Mouse (Mus musculus) adrenal gland, postnatal 14 days (tissue): Measurements from ENCODE around the gene Tmem106a. TPM values are rescaled to one million over a fixed set of nuclear protein-coding genes. Genes with fewer than 3 reads are reported as not detected.
"Not testable (repeated sequence)": the region's sequence is repeated elsewhere in the genome, so short reads cannot be mapped to it uniquely, and the experiment has no call there.

Experiments
- DNase-seq: peaks from one replicate; pipeline ENCODE4 v3.0.0; 2021; ENCODE audit warnings: mixed read lengths
- total RNA-seq: library from RNA; stranded (reverse); gene quantifications from 2 replicates; pipeline ENCODE4 v1.2.3, GENCODE M21; 2021

Tmem106a gene
- total RNA-seq, 1 experiment from 2014 or later, result 9.6 TPM

DNA sequence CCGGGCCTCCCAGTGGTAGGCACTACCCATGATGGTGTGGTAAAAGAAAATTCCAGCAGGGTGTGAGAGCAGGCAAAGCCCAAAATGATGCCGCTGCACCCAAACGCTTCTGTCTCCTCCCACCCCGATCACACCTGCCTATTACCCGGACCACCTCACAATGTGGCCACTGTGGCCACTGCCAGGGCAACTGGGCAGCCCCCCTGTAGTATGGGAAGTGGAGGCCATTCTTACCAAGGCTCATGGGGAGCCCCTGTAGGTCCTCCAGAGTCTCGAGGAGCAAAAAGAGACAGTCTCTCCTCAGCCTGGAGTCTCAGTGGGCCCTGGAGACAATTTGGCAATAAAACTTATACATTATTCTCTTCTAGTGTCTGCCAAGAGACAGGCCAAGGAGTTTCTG, 17.1 kb downstream of the Tmem106a start, which contains the start of gene Gm11634:
Gene Gm11634, minus strand, starts transcription at position 101 of the 400 bp plus-strand sequence.
- no peak for DNase-seq

DNA sequence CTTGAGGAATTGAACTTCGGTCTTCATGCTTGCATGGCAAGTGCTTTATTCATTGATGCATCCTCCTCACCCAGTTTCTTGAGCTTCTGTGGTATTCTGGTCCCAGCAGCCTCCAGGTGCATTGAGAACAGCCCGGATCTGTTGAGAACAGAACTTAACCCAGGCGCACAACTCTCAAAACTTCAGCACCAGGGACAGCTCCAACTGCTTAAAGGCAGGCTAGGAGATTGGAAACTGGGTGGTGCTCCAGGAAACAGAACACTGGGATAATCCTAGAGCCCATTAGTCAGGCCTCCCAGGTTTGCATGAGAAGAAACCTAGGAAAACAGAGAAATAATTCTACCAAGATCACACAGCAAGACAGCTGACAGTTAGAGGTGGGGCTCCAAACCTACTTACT, 20.4 kb downstream of the Tmem106a start:
- DNase-seq, result peak; percentile 88

DNA sequence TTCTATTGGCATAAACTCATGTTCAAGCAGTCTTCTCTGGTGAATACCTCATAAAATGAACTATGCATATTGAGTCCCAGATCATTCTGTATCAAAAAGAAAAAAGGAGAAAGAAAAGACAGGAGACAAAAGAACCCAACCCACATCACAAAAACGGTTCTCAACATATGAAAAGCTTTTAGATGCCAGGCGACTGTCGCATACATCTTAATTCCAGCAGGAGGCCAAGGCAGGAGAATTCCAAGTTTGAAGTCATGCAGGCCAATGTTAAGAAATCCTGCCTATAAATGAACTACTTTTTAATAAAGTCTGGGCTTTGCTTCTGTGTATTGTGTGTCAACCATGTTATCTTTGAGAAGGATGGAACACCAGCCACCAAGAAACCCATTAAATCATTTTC, 22.1 kb downstream of the Tmem106a start:
- DNase-seq, result no peak

DNA sequence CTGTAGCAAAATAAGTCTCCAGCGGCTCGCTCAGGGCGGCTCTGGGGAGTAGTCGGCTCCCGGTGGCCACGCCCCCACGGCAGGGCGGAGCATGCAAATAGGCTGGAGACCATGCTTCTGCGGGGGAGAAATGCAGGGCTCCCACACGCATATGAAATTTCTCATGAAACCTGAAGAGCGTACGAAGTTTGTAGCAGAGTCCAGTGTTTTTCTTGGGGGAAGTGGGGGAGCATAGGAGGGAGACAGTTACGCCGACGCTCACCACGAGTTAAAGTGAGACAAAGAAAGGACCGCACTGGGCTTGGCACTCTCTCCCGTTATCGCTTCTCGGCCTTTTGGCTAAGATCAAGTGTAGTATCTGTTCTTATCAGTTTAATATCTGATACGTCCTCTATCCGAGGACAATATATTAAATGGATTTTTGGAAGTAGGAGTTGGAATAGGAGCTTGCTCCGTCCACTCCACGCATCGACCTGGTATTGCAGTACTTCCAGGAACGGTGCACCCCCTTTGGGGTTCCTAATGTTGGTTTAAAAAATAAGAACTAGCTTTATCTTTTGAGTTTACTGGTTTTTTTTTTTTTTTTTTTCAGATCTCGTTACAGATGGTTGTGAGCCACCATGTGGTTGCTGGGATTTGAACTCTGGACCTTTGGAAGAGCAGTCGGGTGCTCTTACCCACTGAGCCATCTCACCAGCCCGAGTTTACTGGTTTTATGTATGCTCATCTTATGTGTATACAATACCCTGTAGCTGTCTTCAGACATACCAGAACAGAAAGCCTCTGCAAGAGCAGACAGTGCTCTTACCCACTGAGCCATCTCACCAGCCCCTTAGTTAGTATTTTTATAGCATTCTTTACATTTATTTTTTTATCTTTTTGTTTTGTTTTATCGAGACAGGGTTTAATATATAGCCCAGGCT, 22.8 kb downstream of the Tmem106a start:
- peak; percentile 90 for DNase-seq

DNA sequence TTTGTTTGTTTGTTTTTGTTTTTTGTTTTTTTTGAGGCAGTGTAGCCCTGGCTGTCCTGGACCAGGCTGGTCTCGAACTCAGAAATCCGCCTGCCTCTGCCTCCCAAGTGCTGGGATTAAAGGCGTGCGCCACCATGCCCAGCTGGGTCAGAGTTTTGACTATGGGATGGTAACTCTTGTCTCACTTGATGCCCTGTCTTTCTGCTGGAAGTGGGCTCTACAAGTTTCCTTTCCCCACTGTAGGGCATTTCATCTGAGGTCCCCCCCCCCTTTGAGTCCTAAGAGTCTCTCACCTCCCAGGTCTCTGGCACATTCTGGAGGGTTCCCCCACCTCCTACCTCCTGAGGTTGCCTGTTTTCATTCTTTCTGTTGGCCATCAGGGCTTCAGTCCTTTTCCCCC, 25.1 kb downstream of the Tmem106a start:
- not testable (repeated sequence) for DNase-seq

DNA sequence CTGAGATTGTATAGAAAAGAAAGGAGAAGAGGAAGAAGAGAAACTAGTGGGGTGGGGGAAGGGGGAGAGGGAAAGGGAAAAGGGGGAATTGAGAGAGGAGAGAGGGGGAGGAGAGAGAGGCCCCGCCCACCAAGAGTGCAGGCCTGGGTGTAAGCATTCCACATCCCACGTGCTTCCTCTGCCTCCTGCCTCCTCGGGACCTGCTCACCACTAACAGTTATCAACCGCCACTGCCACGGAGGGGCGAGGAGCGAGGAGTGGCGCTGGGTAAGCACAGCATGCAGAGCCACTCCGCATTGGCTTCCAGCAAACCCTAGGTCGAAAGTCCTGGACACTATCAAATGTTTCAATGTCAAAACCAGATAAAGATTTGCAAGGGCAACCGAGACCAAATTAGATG, 28.4 kb downstream of the Tmem106a start:
- DNase-seq, result no peak

DNA sequence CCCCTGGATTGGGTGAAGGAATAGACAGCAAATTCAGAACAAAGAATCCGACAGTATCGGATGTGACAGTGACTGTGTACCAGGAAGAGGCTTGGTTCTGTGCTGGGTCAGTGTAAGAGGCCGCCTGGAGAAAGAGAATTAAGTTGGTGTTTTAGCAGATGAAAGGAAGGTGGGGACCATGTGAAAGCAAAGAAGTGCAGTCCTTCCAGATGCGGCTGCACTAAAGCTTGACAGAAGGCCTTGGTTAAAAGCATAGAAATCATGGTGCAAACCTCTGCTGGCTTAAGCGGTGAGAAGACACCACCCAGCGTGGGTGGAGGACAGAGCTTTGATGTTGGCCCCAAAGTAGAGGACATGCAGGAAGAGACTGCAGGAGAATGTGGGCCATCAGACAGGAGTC, 31.6 kb downstream of the Tmem106a start:
- no peak for DNase-seq

DNA sequence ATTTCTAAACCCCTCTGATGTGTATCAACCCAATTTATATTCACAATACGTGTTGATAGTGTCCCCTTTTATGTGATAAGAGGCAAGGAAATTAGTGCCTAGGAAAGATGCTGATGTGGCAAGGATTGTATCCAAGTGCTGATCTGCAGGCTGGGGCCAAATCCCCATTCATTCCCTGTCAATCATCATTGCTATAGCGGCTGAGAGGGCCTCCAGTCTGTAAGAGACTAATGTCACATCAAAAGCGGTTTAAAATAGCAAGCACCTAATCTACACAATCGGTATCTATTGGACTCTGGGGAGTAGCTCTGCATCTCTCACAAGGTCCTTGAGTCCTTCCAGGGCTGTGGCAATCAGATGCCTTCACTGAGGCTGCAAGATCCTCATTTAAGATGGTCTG, 32.1 kb downstream of the Tmem106a start:
- no peak for DNase-seq

DNA sequence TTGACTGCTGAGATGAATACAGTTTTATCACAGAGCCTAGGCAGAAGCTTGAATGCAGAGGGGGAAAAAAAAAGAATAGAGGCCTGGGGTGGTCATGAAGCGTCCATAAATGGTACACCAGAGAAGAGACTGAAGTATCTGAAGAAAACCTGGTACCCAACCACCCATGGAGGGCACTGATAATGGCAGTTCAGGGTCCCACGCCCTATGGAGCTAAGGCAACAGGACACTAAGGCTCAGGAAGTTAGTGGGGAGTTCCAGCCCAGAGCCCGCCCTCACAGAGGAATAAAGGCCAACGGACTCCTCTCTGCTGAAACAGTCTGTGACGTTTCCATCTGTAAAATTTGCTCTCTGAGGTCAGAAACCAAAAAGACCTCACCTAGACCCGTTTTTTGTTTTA, 33.3 kb downstream of the Tmem106a start:
- DNase-seq, result no peak

DNA sequence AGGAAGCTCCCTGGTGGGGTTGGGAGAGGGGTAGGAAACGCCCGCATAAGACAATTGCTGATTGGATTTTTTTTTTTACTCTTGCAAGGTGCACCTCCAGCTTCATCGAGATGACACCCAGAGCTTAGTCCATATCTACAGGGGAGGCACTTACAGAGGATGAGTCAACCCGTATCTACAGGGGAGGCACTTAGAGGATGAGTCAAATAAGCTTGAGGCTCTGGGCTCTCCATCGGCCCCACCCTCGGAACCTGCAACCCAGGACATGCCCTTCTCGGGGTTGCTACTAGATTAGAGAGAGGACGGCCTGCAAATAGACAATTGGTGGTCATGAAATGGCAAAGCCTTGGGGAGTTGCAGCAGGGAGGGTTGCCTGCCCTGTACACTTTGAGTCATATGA, 34.1 kb downstream of the Tmem106a start:
- no peak for DNase-seq

DNA sequence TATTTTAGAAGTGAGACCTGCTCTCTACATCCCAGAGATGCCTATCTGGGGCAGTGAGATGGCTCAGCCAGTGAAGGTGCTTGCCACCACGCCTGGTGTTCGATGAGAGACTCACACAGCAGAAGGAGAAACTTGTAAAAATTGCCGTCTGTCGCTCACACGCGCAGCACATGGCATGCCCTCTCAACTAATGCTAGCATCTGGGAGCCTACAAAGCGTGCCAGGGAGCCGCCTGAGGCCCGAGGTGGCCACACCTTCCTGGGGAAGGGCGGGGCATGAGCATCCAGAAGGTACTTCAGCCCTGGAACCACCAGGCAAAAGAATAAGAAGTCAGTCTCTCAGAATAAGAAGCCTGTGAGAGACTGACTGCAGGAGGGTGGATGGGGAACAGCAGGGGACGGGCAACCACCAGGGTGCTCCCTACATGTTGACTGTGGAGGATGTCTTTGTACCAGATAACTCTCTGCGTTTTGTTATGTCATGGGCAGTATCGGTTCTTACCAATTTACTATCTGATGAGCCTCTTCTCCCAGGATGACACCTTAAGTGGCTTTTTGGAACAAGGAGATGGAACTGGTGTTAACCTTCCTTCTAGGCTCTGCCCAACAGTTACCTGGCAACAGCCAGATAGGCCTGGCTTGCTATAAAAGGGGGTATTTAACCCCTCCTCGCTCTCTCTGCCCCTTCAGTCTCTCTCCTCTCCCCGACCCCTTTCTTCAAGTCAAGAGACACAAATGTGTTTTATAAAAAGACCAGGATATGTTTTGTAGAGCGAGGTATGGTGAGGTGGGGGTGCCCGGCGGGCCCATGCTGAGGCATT, 35.1 kb downstream of the Tmem106a start:
- DNase-seq, result no peak

DNA sequence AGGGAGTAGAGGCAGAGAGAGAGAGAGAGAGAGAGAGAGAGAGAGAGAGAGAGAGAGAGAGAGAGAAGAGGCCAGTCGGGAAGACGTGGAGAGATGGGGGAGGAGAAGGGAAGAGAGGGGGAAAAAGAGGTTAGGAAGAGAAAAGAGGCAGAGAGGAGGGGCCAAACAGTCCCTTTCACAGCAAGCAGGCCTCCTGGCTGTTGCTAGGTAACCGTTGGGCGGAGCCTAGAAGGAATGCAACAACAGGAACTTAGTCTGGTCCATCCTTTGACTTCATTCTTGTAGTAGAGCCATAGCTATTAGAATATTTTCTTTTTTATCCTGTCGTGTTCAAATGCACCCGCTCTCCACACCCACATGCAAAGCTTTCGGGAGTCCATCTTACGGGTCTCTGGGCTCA, 35.8 kb downstream of the Tmem106a start:
- peak; percentile 76 for DNase-seq

DNA sequence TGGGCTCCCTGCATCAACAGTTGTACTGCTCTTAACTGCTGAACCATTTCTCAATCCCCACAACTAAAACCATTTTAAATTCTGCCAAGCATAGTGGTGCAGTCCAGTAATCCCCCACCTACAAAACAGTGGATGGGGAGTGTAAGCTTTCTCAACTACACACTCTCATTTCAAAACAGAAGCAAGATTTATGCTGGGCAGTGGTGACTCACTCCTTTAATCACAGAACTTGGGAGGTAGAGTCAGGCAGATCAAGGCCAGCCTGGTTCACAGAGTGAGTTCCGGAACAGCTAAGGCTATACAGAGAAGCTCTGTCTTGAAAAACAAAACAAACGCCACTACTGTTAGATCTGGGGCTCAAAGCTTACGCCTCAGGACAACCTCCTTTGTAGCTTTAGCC, 36.6 kb downstream of the Tmem106a start:
- DNase-seq, result peak; percentile 46

DNA sequence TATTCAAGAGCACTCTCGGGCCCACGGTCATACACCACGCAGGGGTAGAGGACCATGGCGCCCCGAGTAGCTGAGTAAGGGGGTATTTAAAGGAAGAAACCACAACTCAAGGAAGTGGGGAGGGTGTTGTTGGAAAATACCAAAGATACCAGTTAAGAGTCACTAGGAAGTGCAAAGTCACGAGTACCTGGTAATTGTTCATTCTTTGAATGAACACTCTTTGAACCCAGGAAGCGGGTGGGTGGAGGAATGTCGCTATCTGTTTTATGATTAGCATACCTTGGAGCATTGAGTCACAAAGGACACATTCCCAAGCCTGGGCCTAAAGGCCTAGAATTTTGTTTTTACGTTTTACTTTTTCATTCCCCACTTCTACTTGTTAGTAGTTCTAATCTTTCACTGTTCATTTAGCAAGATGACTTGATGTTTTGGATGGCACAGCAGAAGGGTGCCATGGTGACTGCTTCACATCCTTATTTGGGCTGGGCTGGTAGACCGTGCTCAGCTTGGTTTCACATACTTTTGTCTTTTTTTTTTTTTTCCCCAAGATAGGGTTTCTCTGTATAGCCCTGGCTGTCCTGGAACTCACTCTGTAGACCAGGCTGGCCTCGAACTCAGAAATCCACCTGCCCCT, 38.1 kb downstream of the Tmem106a start:
- DNase-seq, result not testable (repeated sequence)

DNA sequence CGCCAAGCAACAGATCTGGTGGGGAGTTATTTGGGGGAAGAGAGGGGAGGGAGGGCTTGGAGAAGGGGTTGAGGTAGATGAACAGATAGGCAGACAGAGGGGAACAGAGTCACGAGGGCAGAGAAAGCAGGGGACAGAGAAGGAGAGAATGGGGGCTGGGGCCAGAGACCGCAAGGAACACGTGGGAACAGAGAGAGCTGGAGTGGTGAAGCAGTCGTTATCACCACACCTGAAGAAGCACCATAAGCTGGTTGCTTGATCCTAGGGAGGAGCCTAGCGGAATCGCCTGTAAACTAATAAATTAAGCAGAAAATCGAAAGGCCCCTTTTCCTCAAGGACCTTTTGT, 44.6 kb downstream of the Tmem106a start:
- no peak for DNase-seq

DNA sequence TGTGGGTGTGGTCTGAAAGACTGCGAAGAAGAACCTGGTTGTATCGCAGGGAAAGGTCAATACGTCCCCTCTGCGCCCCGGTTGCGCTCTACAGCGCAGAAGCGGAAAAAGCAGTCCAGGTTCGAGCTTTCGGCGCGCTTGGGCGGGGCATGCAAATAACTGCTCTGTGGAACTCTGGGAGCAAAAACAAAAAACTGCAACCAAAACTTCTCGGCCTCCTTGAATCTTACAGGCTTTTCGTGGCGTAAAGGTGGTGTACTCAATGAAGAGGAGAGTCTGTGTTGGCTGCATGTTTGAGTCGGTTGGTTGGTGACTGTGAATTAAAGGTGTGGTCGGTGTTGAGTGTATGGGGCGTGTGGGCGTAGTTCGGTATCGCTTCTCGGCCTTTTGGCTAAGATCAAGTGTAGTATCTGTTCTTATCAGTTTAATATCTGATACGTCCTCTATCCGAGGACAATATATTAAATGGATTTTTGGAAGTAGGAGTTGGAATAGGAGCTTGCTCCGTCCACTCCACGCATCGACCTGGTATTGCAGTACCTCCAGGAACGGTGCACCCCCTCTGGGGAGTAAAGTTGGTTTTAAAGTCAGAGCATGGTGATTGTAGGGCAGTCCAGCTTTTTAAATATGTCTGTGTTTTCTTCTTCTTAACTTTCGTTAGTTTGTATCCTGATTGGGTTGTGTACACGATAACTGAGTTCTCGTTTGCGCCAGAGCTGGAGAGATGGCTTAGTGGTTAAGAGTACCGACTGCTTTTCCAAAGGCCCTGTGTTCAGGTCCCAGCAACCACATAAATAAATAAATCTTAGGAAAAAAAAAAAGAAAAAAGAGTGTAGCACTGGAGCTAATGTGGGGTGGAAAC, 45.2 kb downstream of the Tmem106a start, which contains the start of gene Rdm1:
Gene Rdm1, plus strand, starts transcription at position 201 of the 862 bp plus-strand sequence.
- DNase-seq, result peak; percentile 92

DNA sequence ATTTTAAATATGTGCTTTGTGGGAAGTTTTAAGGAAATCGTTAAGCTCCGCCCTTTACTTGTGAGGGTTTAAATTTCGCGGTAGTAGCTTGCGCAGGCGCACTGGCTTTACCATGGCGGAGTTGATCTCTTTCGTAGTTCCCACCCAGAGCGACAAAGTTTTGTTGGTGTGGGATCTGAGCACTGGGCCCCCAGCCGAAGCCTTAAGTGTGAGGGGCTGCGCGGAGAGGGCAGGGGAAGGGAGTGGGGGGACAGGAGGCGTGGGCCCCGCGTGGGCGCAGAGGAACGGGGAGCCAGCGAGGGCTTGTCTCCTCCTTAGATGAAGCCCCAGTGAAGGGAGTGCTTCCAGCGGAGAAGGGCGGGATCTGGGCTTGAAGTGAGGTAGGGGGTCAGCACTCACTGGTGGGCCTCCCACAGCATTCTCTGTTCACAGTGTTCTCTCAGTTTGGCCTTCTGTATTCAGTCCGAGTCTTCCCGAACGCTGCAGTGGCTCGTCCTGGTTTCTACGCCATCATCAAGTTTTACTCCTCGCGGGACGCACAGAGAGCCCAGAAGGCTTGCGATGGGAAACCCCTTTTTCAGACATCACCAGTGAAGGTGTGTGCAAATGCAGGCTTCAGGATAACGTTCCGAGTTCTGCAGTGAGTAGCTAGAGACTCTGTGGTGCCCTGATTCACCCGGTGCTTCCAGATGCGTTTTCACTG, 46.0 kb downstream of the Tmem106a start:
- DNase-seq, result peak; percentile 95

DNA sequence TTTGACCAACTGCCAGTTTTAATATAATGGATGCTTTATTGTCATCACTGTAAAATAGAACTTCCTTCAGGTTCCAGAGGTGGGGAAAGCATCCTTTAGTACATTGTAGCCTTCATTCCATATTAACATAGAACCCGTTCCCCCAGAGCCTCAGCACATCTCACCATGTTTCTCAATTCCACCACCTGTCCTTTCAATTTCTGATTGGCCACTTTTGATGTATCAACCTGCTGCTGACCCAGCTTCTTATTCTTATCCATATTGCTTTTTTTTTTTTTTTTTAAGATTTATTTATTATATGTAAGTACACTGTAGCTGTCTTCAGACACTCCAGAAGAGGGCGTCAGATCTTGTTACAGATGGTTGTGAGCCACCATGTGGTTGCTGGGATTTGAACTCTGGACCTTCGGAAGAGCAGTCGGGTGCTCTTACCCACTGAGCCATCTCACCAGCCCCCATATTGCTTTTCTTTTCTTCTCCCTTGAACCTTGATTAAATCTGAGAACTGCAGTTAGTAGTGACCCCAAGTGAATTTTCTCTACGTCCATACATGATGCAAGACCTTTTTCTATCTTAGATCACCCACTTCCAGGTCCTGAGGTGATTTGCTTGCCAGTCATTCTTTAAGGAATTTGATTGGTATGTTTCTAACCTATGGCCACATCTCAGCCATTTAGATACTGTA, 46.8 kb downstream of the Tmem106a start:
- not testable (repeated sequence) for DNase-seq

DNA sequence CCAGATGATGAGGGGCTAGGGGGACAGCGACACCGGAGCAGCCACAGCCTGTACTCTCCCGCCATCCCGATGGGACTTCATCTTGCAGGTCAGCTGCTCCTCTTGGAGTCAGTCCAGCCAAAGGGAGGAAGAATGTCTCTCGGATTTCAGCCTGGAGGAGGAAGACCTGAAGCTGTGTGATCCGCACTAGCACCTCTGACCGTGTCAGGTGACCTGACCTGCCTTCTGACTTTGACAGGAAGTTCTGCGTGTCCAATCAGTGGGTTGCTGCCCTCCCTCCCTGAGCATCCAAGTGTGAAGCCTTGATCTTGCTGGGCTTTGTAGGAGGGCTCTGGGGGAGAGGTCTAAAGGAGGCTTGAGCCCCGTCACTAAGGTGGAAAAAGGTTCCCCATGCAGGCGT, 53.6 kb downstream of the Tmem106a start:
- DNase-seq, result no peak

DNA sequence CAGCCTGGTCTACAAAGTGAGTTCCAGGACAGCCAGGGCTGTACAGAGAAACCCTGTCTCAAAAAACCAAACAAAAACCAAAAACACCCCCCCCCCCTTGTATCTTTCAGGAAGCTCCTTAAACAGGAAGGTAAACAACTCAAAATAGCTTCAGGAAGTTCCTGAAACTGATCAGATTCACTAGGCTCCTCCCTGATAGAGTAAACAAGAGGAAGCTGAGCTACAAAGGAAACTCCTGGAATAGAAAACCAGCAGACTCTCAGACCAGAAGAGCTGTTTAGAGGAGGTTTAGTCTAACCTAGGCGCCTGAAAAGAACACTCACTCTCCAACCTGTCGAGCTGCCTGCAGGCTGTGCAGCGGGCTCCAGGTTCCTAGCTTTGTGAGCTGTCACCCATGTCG, 57.7 kb downstream of the Tmem106a start:
- DNase-seq, result no peak
